Mouse (Mus musculus) spleen, adult 18-20 months (tissue): ENCODE results near the gene Pih1d1.
A peak's percentile ranks its signal among the peaks of the same experiment; 100 is the strongest.

Source experiments
- DNase-seq, 2 experiments: peaks; one replicate each; pipeline ENCODE4 v3.0.0; 2022; ENCODE audit warnings: mixed read lengths in 2 of 2

Gene Pih1d1

DNA sequence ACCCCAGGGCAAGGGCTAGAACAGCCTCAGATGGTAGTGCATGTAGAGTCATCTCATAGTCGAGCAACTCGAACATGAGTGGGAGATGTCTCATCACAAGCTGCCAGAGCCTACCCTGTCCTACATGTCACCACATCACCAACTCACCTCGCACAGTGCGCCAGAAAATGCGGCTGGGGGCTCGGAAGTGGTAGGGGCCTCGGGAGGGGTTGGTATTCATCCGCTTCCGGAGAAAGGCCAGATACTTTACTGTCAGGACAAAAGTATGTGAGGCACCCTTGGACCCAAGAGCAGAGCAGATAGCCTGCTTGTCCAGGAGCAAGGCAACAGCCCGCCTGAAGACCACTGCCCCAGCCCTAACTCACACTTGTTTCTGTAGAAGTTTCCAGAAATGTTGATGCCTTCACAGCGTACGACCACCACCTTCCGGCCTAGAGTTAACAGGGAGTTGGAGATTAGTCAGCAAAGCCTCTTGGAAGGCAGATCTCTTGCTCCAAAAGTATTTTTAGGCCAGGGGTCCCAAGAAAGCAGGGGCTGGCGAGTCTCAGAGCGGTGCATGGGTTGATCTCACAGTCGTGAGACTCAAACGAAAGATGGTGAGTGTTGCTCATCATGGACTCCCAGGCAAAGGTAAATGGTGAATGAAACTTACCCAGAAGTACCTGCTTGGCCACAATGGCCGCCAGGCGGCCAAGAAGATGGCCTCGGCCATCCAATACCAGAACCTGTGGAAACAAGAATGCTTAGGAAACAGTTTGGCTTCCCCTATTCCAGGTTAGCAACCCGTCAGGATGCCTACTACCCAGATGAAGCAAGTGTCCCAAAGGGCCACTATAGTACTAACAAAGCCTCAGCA is 27.0 kb upstream of the Pih1d1 start:
- no peak for DNase-seq

- DNase-seq, result no peak
Observed at GRCm38 (mm10) chr7:45127700-45128224, 26.3 kb upstream of the Pih1d1 start.

DNA sequence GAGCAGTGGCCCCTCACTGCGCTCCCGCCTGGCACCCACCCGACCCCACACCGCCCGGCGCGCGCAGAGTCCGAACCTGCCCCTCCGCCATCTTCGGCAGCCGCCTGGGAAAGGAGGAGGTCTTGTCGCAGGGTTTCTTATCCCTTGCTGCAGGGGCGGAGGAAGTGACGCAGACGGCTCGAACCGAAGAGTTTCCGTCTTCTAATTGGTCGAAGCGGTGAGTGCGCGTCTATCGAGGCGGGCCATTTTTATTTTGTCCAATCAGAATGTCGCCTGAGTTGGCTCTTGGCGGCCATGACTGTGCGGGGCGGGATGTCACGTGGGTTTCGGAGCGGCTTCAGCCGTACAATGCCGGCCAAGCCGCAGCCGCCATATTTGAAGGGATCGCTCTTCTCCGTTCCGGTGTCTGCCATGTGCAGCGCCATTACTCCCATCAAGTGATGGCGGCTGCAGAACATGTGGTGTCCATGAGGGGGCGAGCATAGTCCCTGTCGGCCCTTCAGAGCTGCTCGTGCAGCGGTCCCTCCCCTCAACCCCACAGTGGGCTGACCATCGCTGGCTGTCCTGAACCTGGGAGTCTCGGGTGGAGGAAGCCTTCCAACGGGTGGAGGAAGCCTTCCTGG is 25.4 kb upstream of the Pih1d1 start, which contains the start of gene Rpl13a:
Gene Rpl13a (minus strand): TSS at position 138 of the 623 bp plus-strand sequence.
- DNase-seq, result peak; percentile 95 to 97

GRCm38 (mm10) chr7:45129318-45129717 is 24.8 kb upstream of the Pih1d1 start:
- DNase-seq, result no peak

- no peak for DNase-seq
Observed at GRCm38 (mm10) chr7:45129776-45130512, 24.2 kb upstream of the Pih1d1 start.

GRCm38 (mm10) chr7:45131850-45132249 is 22.3 kb upstream of the Pih1d1 start:
- DNase-seq, result no peak

GRCm38 (mm10) chr7:45133446-45134159 is 20.5 kb upstream of the Pih1d1 start:
- DNase-seq, result no peak

GRCm38 (mm10) chr7:45134544-45135026 is 19.5 kb upstream of the Pih1d1 start:
- DNase-seq, result no peak

GRCm38 (mm10) chr7:45135370-45135769 is 18.7 kb upstream of the Pih1d1 start:
- no peak for DNase-seq

DNA sequence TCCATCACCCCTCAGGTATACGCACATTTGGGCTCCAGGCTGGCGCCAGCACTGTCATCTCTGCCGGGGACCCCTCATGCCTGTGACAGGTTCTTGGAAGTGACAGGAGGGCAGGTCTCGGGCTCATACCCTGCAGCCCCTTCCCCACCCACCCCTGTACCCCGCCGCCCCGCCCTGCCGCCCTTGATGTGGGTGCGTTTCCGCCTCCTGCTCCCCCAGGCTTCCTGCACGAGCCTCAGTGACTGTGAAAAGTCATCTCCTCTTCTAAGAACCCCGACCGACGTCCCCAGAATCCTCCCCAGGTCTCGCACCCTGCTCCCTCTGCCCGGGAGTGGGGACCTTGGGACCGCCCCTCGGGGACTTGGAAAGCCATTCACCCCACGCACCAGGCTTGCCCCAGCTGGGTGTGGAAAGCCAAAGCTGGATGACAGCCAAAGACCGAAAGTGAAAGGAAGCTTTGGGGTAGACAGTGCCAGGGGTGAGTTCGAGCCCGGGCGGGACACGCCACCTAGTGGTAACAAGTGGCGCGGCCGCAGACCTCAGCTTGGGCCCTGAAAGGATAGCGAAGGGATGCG is 18.0 kb upstream of the Pih1d1 start, which contains the start of the genes Gm45713 and Flt3l:
Gene Gm45713 (minus strand): TSS at position 239 of the 575 bp plus-strand sequence.
Gene Flt3l (minus strand): TSS at position 440 of the 575 bp plus-strand sequence.
- DNase-seq, result peak; percentile 82 to 91

GRCm38 (mm10) chr7:45137171-45138006 is 16.7 kb upstream of the Pih1d1 start:
- DNase-seq, result no peak

GRCm38 (mm10) chr7:45138403-45138802 is 15.7 kb upstream of the Pih1d1 start:
- DNase-seq, result no peak

DNA sequence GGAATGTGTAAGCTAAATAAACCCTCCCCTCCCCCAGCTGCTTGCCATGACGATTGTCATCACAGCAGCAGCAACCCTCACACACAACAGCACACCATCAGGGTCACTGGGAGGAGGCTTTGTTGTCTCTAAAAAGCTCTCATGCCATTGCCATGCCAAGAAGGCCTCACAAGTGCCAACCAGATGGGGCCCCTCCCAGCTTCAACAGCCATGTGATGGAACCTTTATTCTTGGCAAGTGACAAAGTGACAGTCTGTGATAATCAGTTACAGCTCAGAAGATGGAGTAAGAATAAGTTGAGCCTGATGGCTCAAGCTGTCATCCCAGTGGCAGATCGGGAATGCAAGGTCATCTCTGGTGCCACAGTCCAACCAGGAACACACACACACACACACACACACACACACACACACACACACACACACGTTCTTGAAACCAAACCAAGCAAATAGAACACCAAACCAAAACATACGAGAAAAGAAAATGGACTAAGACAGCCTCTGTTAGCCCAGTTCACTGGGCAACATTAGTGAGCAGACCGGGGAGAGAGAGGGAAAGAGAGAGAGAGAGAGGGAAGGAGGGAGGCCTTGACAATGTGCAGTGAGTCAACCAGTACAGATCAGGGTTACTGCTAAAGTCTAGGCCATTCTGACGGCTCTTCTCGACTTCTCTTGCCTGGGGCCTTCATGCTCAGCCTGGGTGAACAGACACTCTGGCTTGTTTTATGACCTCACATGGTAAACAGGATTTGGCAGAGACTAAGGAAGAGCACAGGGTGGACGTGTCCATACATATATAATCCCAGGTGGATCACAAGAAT is 14.0 kb upstream of the Pih1d1 start:
- no peak for DNase-seq

DNA sequence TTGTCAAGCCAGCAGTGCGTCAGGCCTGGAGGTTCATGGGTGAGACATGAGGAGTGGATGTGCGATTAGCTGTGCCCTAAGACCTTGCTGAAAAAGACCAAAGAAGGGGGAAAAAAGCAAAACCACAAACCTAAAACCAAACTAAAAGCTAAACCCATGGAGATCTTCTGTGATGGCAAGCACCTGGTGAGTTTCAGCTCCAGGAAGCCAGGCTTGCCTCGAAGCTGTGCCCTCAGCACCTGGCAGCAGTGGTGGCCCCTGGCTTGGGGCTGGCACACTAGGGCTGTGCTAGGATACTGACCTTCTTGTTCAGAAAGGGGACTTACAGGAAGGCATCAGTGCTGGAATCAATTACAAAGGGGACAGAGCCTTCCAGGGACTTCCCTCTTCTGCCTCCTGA is 12.8 kb upstream of the Pih1d1 start:
- DNase-seq, result no peak

- DNase-seq, result no peak
Observed at GRCm38 (mm10) chr7:45141914-45142313, 12.2 kb upstream of the Pih1d1 start.

GRCm38 (mm10) chr7:45144368-45145174 is 9.5 kb upstream of the Pih1d1 start:
- no peak for DNase-seq

- DNase-seq, result no peak
Observed at GRCm38 (mm10) chr7:45145460-45145859, 8.6 kb upstream of the Pih1d1 start.

- no peak for DNase-seq
Observed at GRCm38 (mm10) chr7:45147267-45147666, 6.8 kb upstream of the Pih1d1 start.

GRCm38 (mm10) chr7:45147899-45148298 is 6.2 kb upstream of the Pih1d1 start:
- DNase-seq, result no peak
